Mouse (Mus musculus) myocyte (in vitro differentiated cells): ENCODE results near the gene Tpbg. TPM values are rescaled to one million over a fixed set of nuclear protein-coding genes. Genes with fewer than 3 reads are reported as not detected.

Source experiments
- H3K27me3 ChIP-seq: one replicate; pipeline ENCODE4 v1.6.1; 2011; ENCODE audit not compliant: control insufficient read depth, insufficient read depth, insufficient read length
- H3K36me3 ChIP-seq: one replicate; pipeline ENCODE4 v1.6.1; 2011; ENCODE audit not compliant: control insufficient read depth, insufficient read depth
- H3K4me2 ChIP-seq: one replicate; pipeline ENCODE4 v1.6.1; 2011; ENCODE audit warnings: low read depth, control low read depth
- H3K4me3 ChIP-seq: one replicate; pipeline ENCODE4 v1.5.1; 2011; ENCODE audit warnings: mild to moderate bottlenecking, control low read depth, moderate library complexity
- H3K79me2 ChIP-seq: one replicate; pipeline ENCODE4 v1.6.1; 2011; ENCODE audit not compliant: control insufficient read depth, insufficient read depth
- H3ac ChIP-seq: one replicate; pipeline ENCODE4 v1.6.1; 2011; ENCODE audit not compliant: control insufficient read depth, insufficient read length
- CEBPB ChIP-seq: IDR thresholded peaks from 2 replicates; pipeline ENCODE4 v1.6.1; 2011; ENCODE audit warnings: mild to moderate bottlenecking, moderate library complexity; ENCODE audit not compliant: poor library complexity, insufficient read depth, severe bottlenecking
- E2F4 ChIP-seq: IDR thresholded peaks from one replicate; pipeline ENCODE4 v1.6.1; 2011; ENCODE audit warnings: mild to moderate bottlenecking, control low read depth, moderate library complexity; ENCODE audit not compliant: insufficient read depth
- MAX ChIP-seq: IDR thresholded peaks from one replicate; pipeline ENCODE4 v1.6.1; 2011; ENCODE audit warnings: low read depth, mild to moderate bottlenecking, control low read depth
- MYOD1 ChIP-seq, 3 experiments: IDR thresholded peaks; one replicate each; pipeline ENCODE4 v1.6.1; 2011; ENCODE audit warnings: control low read depth in 2 of 3, low read depth in 2 of 3, mild to moderate bottlenecking in 2 of 3, moderate library complexity in 1 of 3; ENCODE audit not compliant: insufficient read length in 2 of 3, control insufficient read depth in 1 of 3
- MYOG ChIP-seq, 3 experiments: IDR thresholded peaks; one replicate each; pipeline ENCODE4 v1.6.1; 2011; ENCODE audit warnings: control low read depth in 2 of 3, low read depth in 2 of 3, mild to moderate bottlenecking in 2 of 3; ENCODE audit not compliant: insufficient read length in 2 of 3, control insufficient read depth in 1 of 3, insufficient read depth in 1 of 3
- POLR2A ChIP-seq: IDR thresholded peaks from one replicate; pipeline ENCODE4 v1.6.1; 2011; ENCODE audit warnings: low read depth, mild to moderate bottlenecking, control low read depth, moderate library complexity; ENCODE audit not compliant: insufficient read length
- POLR2AphosphoS2 ChIP-seq: IDR thresholded peaks from one replicate; pipeline ENCODE4 v1.6.1; 2011; ENCODE audit warnings: low read depth, control low read depth; ENCODE audit not compliant: insufficient read length
- REST ChIP-seq: IDR thresholded peaks from one replicate; pipeline ENCODE4 v1.6.1; 2011; ENCODE audit warnings: mild to moderate bottlenecking, control low read depth, moderate library complexity; ENCODE audit not compliant: insufficient read depth, insufficient read length
- SRF ChIP-seq: IDR thresholded peaks from one replicate; pipeline ENCODE4 v1.6.1; 2011; ENCODE audit warnings: low read depth; ENCODE audit not compliant: control insufficient read depth, insufficient read length
- TCF12 ChIP-seq: IDR thresholded peaks from one replicate; pipeline ENCODE4 v1.6.1; 2011; ENCODE audit warnings: mild to moderate bottlenecking, control low read depth; ENCODE audit not compliant: poor library complexity, insufficient read depth, severe bottlenecking
- TCF3 ChIP-seq: IDR thresholded peaks from one replicate; pipeline ENCODE4 v1.6.1; 2011; ENCODE audit warnings: low read depth, control low read depth; ENCODE audit not compliant: insufficient read length
- USF1 ChIP-seq: IDR thresholded peaks from one replicate; pipeline ENCODE4 v1.6.1; 2011; ENCODE audit warnings: low read depth, mild to moderate bottlenecking, control low read depth, moderate library complexity
- polyA plus RNA-seq: library from polyadenylated mRNA; unstranded; fragments of >200 nt; fragmentation: generic; extraction: Trizol; gene quantifications from one replicate; pipeline ENCODE4 v1.2.1, GENCODE M21; 2012; ENCODE audit warnings: missing spikeins

Tpbg gene
- polyA plus RNA-seq, 1 experiment, result 15.2 TPM

- H3K4me3 ChIP-seq, result peak overlapping the region; percentile 76
- TF ChIP-seq CEBPB (no peak), MYOD1 (IDR thresholded peaks at IDR 0.05; ENCODE audit: control insufficient read depth in 1 of 3, insufficient read length in 2 of 3, low read depth in 2 of 3) (no peak), TCF3 (no peak), REST (no peak), USF1 (no peak), E2F4 (no peak), POLR2AphosphoS2 (no peak), TCF12 (no peak), MAX (no peak), MYOG (IDR thresholded peaks at IDR 0.05; ENCODE audit: control insufficient read depth in 1 of 3, insufficient read depth in 1 of 3, insufficient read length in 2 of 3, low read depth in 2 of 3) (no peak), POLR2A (no peak)
Observed at GRCm38 (mm10) chr9:85843891-85844646, 1.9 kb downstream of the Tpbg start.

GRCm38 (mm10) chr9:85844647-85844983, 2.4 kb downstream of the Tpbg start:
- Histone ChIP-seq H3ac (no peak overlapping the region), H3K36me3 (peaks cover 9% of the 10 kb centered on the region), H3K79me2 (peaks cover 18% of the 10 kb centered on the region), H3K4me3 (peak overlapping the region; percentile 76), H3K4me2 (peak overlapping the region; percentile 88), H3K27me3 (no peaks in the 10 kb centered on the region)
- no peak for TF ChIP-seq MYOG (IDR thresholded peaks at IDR 0.05; ENCODE audit: control insufficient read depth in 1 of 3, insufficient read depth in 1 of 3, insufficient read length in 2 of 3, low read depth in 2 of 3)
- no peak for TF ChIP-seq POLR2A
- no peak for TF ChIP-seq SRF
- TF ChIP-seq REST, result no peak
- TF ChIP-seq POLR2AphosphoS2, result no peak
- no peak for TF ChIP-seq TCF12
- TF ChIP-seq TCF3, result no peak
- no peak for TF ChIP-seq CEBPB
- TF ChIP-seq MYOD1 (IDR thresholded peaks at IDR 0.05; ENCODE audit: control insufficient read depth in 1 of 3, insufficient read length in 2 of 3, low read depth in 2 of 3), result no peak
- TF ChIP-seq E2F4, result no peak
- no peak for TF ChIP-seq USF1
- TF ChIP-seq MAX, result no peak

More at GRCm38 (mm10) chr9:85843891-85844646, 1.9 kb downstream of the Tpbg start:
- no peaks in the 10 kb centered on the region for H3K27me3 ChIP-seq
- peak overlapping the region; percentile 47 for H3ac ChIP-seq
- H3K36me3 ChIP-seq, result peaks cover 8% of the 10 kb centered on the region
- peaks cover 18% of the 10 kb centered on the region for H3K79me2 ChIP-seq
- H3K4me2 ChIP-seq, result peak overlapping the region; percentile 88

GRCm38 (mm10) chr9:85846186-85846585, 4.0 kb downstream of the Tpbg start:
- no peaks in the 10 kb centered on the region for H3K27me3 ChIP-seq
- no peak overlapping the region for H3ac ChIP-seq
- no peak overlapping the region for H3K4me3 ChIP-seq
- no peak overlapping the region for H3K4me2 ChIP-seq
- peaks cover 18% of the 10 kb centered on the region for H3K79me2 ChIP-seq
- peaks cover 12% of the 10 kb centered on the region for H3K36me3 ChIP-seq
- TF ChIP-seq POLR2AphosphoS2, result no peak
- no peak for TF ChIP-seq MAX
- no peak for TF ChIP-seq POLR2A

- Histone ChIP-seq H3K27me3 (no peaks in the 10 kb centered on the region), H3ac (no peak overlapping the region), H3K4me2 (no peak overlapping the region), H3K4me3 (no peak overlapping the region), H3K79me2 (no peaks in the 10 kb centered on the region), H3K36me3 (peaks cover 7% of the 10 kb centered on the region)
- no peak for TF ChIP-seq REST
- no peak for TF ChIP-seq MYOD1 (IDR thresholded peaks at IDR 0.05; ENCODE audit: control insufficient read depth in 1 of 3, insufficient read length in 2 of 3, low read depth in 2 of 3)
- no peak for TF ChIP-seq POLR2AphosphoS2
- TF ChIP-seq MYOG (IDR thresholded peaks at IDR 0.05; ENCODE audit: control insufficient read depth in 1 of 3, insufficient read depth in 1 of 3, insufficient read length in 2 of 3, low read depth in 2 of 3), result no peak
- no peak for TF ChIP-seq POLR2A
- TF ChIP-seq SRF, result no peak
- TF ChIP-seq TCF3, result no peak
- TF ChIP-seq MAX, result no peak
Observed at GRCm38 (mm10) chr9:85854780-85855179, 12.6 kb downstream of the Tpbg start.

- TF ChIP-seq TCF12, result no peak
- H3K36me3 ChIP-seq, result peaks cover 5% of the 10 kb centered on the region
- H3K4me2 ChIP-seq, result no peak overlapping the region
- no peaks in the 10 kb centered on the region for H3K27me3 ChIP-seq
- no peak overlapping the region for H3K4me3 ChIP-seq
- H3ac ChIP-seq, result no peak overlapping the region
- H3K79me2 ChIP-seq, result no peaks in the 10 kb centered on the region
Observed at GRCm38 (mm10) chr9:85856511-85856910, 14.3 kb downstream of the Tpbg start.
